ENCODE assay signal across 14 mouse cellular contexts in the genomic region with DNA sequence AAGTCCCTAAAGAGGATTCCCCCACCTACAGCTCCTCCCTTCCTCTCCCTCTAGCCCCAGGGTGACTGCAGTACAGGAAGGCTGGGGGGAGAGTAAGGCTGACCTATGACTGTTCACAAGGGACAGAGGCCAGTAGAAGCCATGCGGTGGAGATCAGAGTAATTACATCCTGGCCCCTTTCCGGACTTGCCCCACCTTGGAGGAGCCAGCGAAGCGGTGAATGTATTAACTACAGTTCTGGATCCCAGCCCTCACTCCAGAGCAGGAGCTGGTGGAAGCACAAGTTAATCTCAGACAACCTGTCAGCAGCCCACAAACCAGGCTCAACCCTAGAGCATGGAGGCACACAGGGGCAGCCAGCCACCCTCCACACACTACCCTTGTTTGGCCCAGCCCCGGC. TPM values are rescaled to one million over a fixed set of nuclear protein-coding genes. Genes with fewer than 3 reads are reported as not detected.
A peak's percentile ranks its signal among the peaks of the same experiment; 100 is the strongest.
DNase-seq lines count a peak whose midpoint lies in the region; ATAC-seq and TF ChIP-seq lines count a peak whose summit lies in the region.
"Had no signal": no experiment of that assay in that cellular context is flagged by ENCODE, and none has a peak within 500 bp of the region (broad histone marks: within the 10 kb centered on the region; RNA-seq: fewer than 3 reads in every experiment).

No protein-coding gene starts in this region.

- no peak for ATAC-seq in heart, embryonic 13.5 days (ENCODE audit: extremely low read depth, insufficient number of reproducible peaks, low FRiP score, low TSS enrichment)
- no peak for ATAC-seq in midbrain, embryonic 11.5 days (ENCODE audit: low FRiP score)
- ATAC-seq in kidney, postnatal 0 days (replicated peaks; ENCODE audit: low FRiP score, low read depth), result peak; percentile 47
- no peak for ATAC-seq in neural tube, embryonic 15.5 days (ENCODE audit: low FRiP score)

- no peak for DNase-seq in heart, adult 9 months (ENCODE audit: low spot score in 2 of 2)
- no peak for DNase-seq in midbrain, embryonic 10.5 days (ENCODE audit: low spot score)
- no peak for DNase-seq in midbrain, embryonic 11.5 days (ENCODE audit: low spot score, missing footprints)
- peak; percentile 72 for DNase-seq in kidney, postnatal 0 days (ENCODE audit: low spot score)
- no peak for DNase-seq in T-cell, adult 2 months (ENCODE audit: low spot score)
- no peak for DNase-seq in thymus, postnatal 14 days
- DNase-seq: adrenal gland, postnatal 10 days; cerebellum, postnatal 14 days; lung, postnatal 10 days; right cerebral cortex, postnatal 4 days had no signal

- no peak; the same call in 1 of the 2 replicates for TF ChIP-seq CTCF in kidney, postnatal 0 days (IDR thresholded peaks at IDR 0.05; ENCODE audit: low read depth)

- H3K9me3 ChIP-seq in heart, embryonic 13.5 days, result no peaks in the 10 kb centered on the region
- H3K9me3 ChIP-seq in midbrain, embryonic 10.5 days (replicated peaks), result no peaks in the 10 kb centered on the region
- H3K9me3 ChIP-seq in midbrain, embryonic 11.5 days (ENCODE audit: control insufficient read depth, low read length), result no peaks in the 10 kb centered on the region
- H3K9me3 ChIP-seq in kidney, postnatal 0 days (replicated peaks; ENCODE audit: low read length), result no peaks in the 10 kb centered on the region
- no peaks in the 10 kb centered on the region for H3K9me3 ChIP-seq in neural tube, embryonic 15.5 days (replicated peaks)
- H3K9me3 ChIP-seq: hindbrain, embryonic 12.5 days had no signal

- 0 out of 2 replicates have a peak overlapping the region, but pooled peaks have one; percentile 7 for H3K9ac ChIP-seq in heart, embryonic 13.5 days
- no peak overlapping the region for H3K9ac ChIP-seq in midbrain, embryonic 11.5 days (ENCODE audit: low read length)
- no peak overlapping the region for H3K9ac ChIP-seq in kidney, postnatal 0 days (ENCODE audit: low read depth, low read length)
- H3K9ac ChIP-seq in neural tube, embryonic 15.5 days (replicated peaks), result no peak overlapping the region
- H3K9ac ChIP-seq: hindbrain, embryonic 12.5 days had no signal

- no peak overlapping the region for H3K4me3 ChIP-seq in heart, embryonic 13.5 days
- no peak overlapping the region for H3K4me3 ChIP-seq in midbrain, embryonic 10.5 days
- no peak overlapping the region for H3K4me3 ChIP-seq in midbrain, embryonic 11.5 days (ENCODE audit: low read depth, low read length)
- no peak overlapping the region for H3K4me3 ChIP-seq in kidney, postnatal 0 days (replicated peaks; ENCODE audit: low read depth, low read length)
- no peak overlapping the region for H3K4me3 ChIP-seq in neural tube, embryonic 15.5 days (replicated peaks)
- H3K4me3 ChIP-seq: hindbrain, embryonic 12.5 days had no signal

- H3K36me3 ChIP-seq in heart, embryonic 13.5 days, result no peaks in the 10 kb centered on the region
- H3K36me3 ChIP-seq in midbrain, embryonic 10.5 days, result no peaks in the 10 kb centered on the region
- H3K36me3 ChIP-seq in midbrain, embryonic 11.5 days (ENCODE audit: control insufficient read depth, insufficient read depth, low read length), result no peaks in the 10 kb centered on the region
- H3K36me3 ChIP-seq in kidney, postnatal 0 days (ENCODE audit: insufficient read depth, low read length), result no peaks in the 10 kb centered on the region
- H3K36me3 ChIP-seq in neural tube, embryonic 15.5 days, result no peaks in the 10 kb centered on the region
- H3K36me3 ChIP-seq: hindbrain, embryonic 12.5 days had no signal

- whole genome bisulfite sequencing in heart, embryonic 13.5 days, result 42% methylated on average over 5 of the region's 5 CpGs
- 66% methylated on average over 5 of the region's 5 CpGs for WGBS in midbrain, embryonic 10.5 days
- WGBS in midbrain, embryonic 11.5 days, result 72% methylated on average over 5 of the region's 5 CpGs
- 3% methylated on average over 5 of the region's 5 CpGs for WGBS in kidney, postnatal 0 days
- 67% methylated on average over 5 of the region's 5 CpGs for WGBS in neural tube, embryonic 15.5 days

- no peak overlapping the region for H3K4me2 ChIP-seq in heart, embryonic 13.5 days
- no peak overlapping the region for H3K4me2 ChIP-seq in midbrain, embryonic 11.5 days
- H3K4me2 ChIP-seq in kidney, postnatal 0 days (ENCODE audit: low read length), result no peak overlapping the region
- H3K4me2 ChIP-seq in neural tube, embryonic 15.5 days, result no peak overlapping the region
- H3K4me2 ChIP-seq: hindbrain, embryonic 12.5 days; liver, embryonic 11.5 days had no signal

- H3K4me1 ChIP-seq in heart, embryonic 13.5 days, result peaks cover 15% of the 10 kb centered on the region
- peaks cover 31% of the 10 kb centered on the region for H3K4me1 ChIP-seq in midbrain, embryonic 10.5 days
- H3K4me1 ChIP-seq in midbrain, embryonic 11.5 days (ENCODE audit: control insufficient read depth, insufficient read depth, low read length), result no peaks in the 10 kb centered on the region
- peaks cover 8% of the 10 kb centered on the region; the same call in 1 of the 2 replicates for H3K4me1 ChIP-seq in kidney, postnatal 0 days (replicated peaks; ENCODE audit: insufficient read depth, low read length)
- H3K4me1 ChIP-seq in neural tube, embryonic 15.5 days, result peaks cover 14% of the 10 kb centered on the region

- H3K27ac ChIP-seq in heart, embryonic 13.5 days (replicated peaks), result no peak overlapping the region
- H3K27ac ChIP-seq in midbrain, embryonic 10.5 days (replicated peaks), result peak overlapping the region; percentile 63; the same call in 1 of the 2 replicates
- H3K27ac ChIP-seq in midbrain, embryonic 11.5 days (ENCODE audit: low read depth, low read length), result no peak overlapping the region
- H3K27ac ChIP-seq in kidney, postnatal 0 days, result peak overlapping the region; percentile 73; the same call in 1 of the 2 replicates
- H3K27ac ChIP-seq in neural tube, embryonic 15.5 days (replicated peaks), result peak overlapping the region; percentile 28; the same call in 1 of the 2 replicates
- H3K27ac ChIP-seq: hindbrain, embryonic 12.5 days had no signal

- H3K27me3 ChIP-seq in heart, embryonic 13.5 days (replicated peaks), result peaks cover 43% of the 10 kb centered on the region
- peaks cover 8% of the 10 kb centered on the region; the same call in 1 of the 2 replicates for H3K27me3 ChIP-seq in midbrain, embryonic 10.5 days (ENCODE audit: low read depth, poor library complexity, severe bottlenecking)
- H3K27me3 ChIP-seq in midbrain, embryonic 11.5 days (ENCODE audit: control insufficient read depth, insufficient read depth, low read length), result no peaks in the 10 kb centered on the region
- no peaks in the 10 kb centered on the region for H3K27me3 ChIP-seq in kidney, postnatal 0 days (ENCODE audit: insufficient read depth, low read length)
- no peaks in the 10 kb centered on the region; the same call in 1 of the 2 replicates for H3K27me3 ChIP-seq in neural tube, embryonic 15.5 days (replicated peaks)
- H3K27me3 ChIP-seq: hindbrain, embryonic 12.5 days had no signal

RNA-seq across cellular contexts. Expression of a gene that starts 47.3 kb away (rescaled TPM):
- polyA plus RNA-seq in heart, embryonic 13.5 days (2015; fragmentation: Nextera tagmentation; extraction: Ambion mirVana), result 0.48 and 0.72 TPM in 2 replicates
- polyA plus RNA-seq in midbrain, embryonic 10.5 days (2016; fragmentation: Nextera tagmentation; extraction: Ambion mirVana), result 2.2 and 3.4 TPM in 2 replicates
- polyA plus RNA-seq in midbrain, embryonic 11.5 days (2014; fragmentation: Nextera tagmentation; extraction: Ambion mirVana), result 6.4 and 8.1 TPM in 2 replicates
- polyA plus RNA-seq in kidney, postnatal 0 days (2015; fragmentation: Nextera tagmentation; extraction: Ambion mirVana), result 1.1 TPM in 2 replicates
- polyA plus RNA-seq in neural tube, embryonic 15.5 days (2015; fragmentation: Nextera tagmentation; extraction: Ambion mirVana), result 9.2 and 11.3 TPM in 2 replicates

Comparison
In these comparisons a context has a peak if more than half of its experiments do, and no peak if none do; other contexts are left out.
1. H3K27ac ChIP-seq: peak in midbrain, embryonic 10.5 days (single experiment), kidney, postnatal 0 days (single experiment) and neural tube, embryonic 15.5 days (single experiment); none in heart, embryonic 13.5 days (single experiment) and midbrain, embryonic 11.5 days (single experiment).